7 mouse cellular contexts compared by ENCODE assay signal in the genomic region with DNA sequence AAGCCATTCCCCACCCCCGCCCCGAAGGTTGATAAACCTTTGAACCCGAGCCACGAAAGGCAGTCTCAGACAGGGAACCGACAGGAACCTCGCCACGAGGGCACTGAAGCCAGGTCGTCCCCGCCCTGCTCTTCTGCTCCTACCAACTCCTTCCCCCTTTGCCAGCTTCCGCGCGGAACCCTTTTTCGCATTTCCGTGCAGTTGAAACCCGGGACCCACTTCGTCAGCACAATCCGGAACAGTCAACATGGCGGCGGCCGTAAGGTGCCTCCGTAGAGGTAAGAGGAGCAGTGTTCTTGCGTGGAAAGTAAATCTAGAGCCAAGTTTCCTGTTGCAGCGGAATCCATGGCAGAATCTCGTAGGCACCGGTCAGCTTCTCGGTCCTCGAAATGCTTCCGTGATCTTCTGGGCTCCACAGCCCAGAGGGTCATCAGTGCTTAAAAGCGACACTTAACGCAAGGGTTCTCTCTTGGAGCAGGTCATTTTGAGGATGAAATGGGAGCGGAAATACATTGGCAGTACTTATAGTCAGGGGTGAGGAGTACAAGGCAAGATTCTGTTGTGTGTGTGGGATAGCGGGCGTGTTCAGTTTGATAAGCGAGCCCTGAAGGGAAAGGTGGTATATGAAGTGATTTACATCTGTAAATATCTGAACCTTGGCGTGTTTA. TPM values are rescaled to one million over a fixed set of nuclear protein-coding genes. Genes with fewer than 3 reads are reported as not detected.
DNase-seq lines count a peak whose midpoint lies in the region; ATAC-seq lines count a peak whose summit lies in the region.

No protein-coding gene starts in this region.

- DNase-seq in adrenal gland, postnatal 25 days, result peak; percentile 89
- peak; percentile 99 for DNase-seq in heart, adult 11 months
- DNase-seq in kidney, adult 18-20 months, result peak; percentile 92
- peak; percentile 95 for DNase-seq in limb, embryonic 11.5 days (ENCODE audit: low spot score)
- DNase-seq in midbrain, embryonic 14.5 days, result peak; percentile 95
- DNase-seq in spleen, adult 18-20 months, result peak; percentile 85 to 87

- peaks cover 14% of the 10 kb centered on the region for H3K4me1 ChIP-seq in embryonic facial prominence, embryonic 12.5 days
- H3K4me1 ChIP-seq in limb, embryonic 11.5 days (ENCODE audit: control insufficient read depth, insufficient read depth, low read length), result peaks cover 5% of the 10 kb centered on the region
- peaks cover 18% of the 10 kb centered on the region for H3K4me1 ChIP-seq in midbrain, embryonic 14.5 days (ENCODE audit: control insufficient read depth, insufficient read depth, low read length)

- no peaks in the 10 kb centered on the region for H3K27me3 ChIP-seq in embryonic facial prominence, embryonic 12.5 days
- no peaks in the 10 kb centered on the region for H3K27me3 ChIP-seq in limb, embryonic 11.5 days (ENCODE audit: control insufficient read depth, insufficient read depth, low read length)
- H3K27me3 ChIP-seq in midbrain, embryonic 14.5 days (ENCODE audit: control insufficient read depth, insufficient read depth, low read length), result no peaks in the 10 kb centered on the region

- H3K9ac ChIP-seq in embryonic facial prominence, embryonic 12.5 days, result peak overlapping the region; percentile 70
- peak overlapping the region; percentile 85 for H3K9ac ChIP-seq in limb, embryonic 11.5 days (ENCODE audit: low read length)
- H3K9ac ChIP-seq in midbrain, embryonic 14.5 days (replicated peaks; ENCODE audit: low read length), result peak overlapping the region; percentile 79

- WGBS in embryonic facial prominence, embryonic 12.5 days, result under 1% methylated on average over 35 of the region's 35 CpGs
- under 1% methylated on average over 35 of the region's 35 CpGs for WGBS in limb, embryonic 11.5 days
- under 1% methylated on average over 35 of the region's 35 CpGs for WGBS in midbrain, embryonic 14.5 days

- peak overlapping the region; percentile 72 for H3K27ac ChIP-seq in embryonic facial prominence, embryonic 12.5 days
- H3K27ac ChIP-seq in limb, embryonic 11.5 days (replicated peaks; ENCODE audit: low read depth, low read length), result peak overlapping the region; percentile 69; the same call in 1 of the 2 replicates
- peak overlapping the region; percentile 71 for H3K27ac ChIP-seq in midbrain, embryonic 14.5 days (replicated peaks; ENCODE audit: low read depth, low read length)

- peak overlapping the region; percentile 84 for H3K4me3 ChIP-seq in embryonic facial prominence, embryonic 12.5 days
- peak overlapping the region; percentile 79 for H3K4me3 ChIP-seq in limb, embryonic 11.5 days (ENCODE audit: low read depth, low read length)
- peak overlapping the region; percentile 75 for H3K4me3 ChIP-seq in midbrain, embryonic 14.5 days (replicated peaks; ENCODE audit: low read depth, low read length)

- peaks cover 8% of the 10 kb centered on the region for H3K36me3 ChIP-seq in embryonic facial prominence, embryonic 12.5 days
- H3K36me3 ChIP-seq in limb, embryonic 11.5 days (ENCODE audit: control insufficient read depth, insufficient read depth, low read length), result peaks cover 2% of the 10 kb centered on the region; the same call in 1 of the 2 replicates
- H3K36me3 ChIP-seq in midbrain, embryonic 14.5 days (ENCODE audit: control insufficient read depth, insufficient read depth, low read length), result peaks cover 7% of the 10 kb centered on the region

- H3K9me3 ChIP-seq in embryonic facial prominence, embryonic 12.5 days, result no peaks in the 10 kb centered on the region
- no peaks in the 10 kb centered on the region for H3K9me3 ChIP-seq in limb, embryonic 11.5 days (ENCODE audit: control insufficient read depth, low read length)
- no peaks in the 10 kb centered on the region for H3K9me3 ChIP-seq in midbrain, embryonic 14.5 days (ENCODE audit: control insufficient read depth, low read length)

- peak overlapping the region; percentile 65 for H3K4me2 ChIP-seq in embryonic facial prominence, embryonic 12.5 days (replicated peaks)
- H3K4me2 ChIP-seq in limb, embryonic 11.5 days (ENCODE audit: low read depth, severe bottlenecking), result peak overlapping the region; percentile 77
- peak overlapping the region; percentile 79 for H3K4me2 ChIP-seq in midbrain, embryonic 14.5 days (ENCODE audit: low read length)

- ATAC-seq in embryonic facial prominence, embryonic 12.5 days (ENCODE audit: insufficient number of reproducible peaks, insufficient read depth, low FRiP score, low TSS enrichment), result peak; percentile 93
- peak; percentile 93 for ATAC-seq in limb, embryonic 11.5 days (ENCODE audit: insufficient number of reproducible peaks, low FRiP score, low TSS enrichment, low read depth)
- ATAC-seq in midbrain, embryonic 14.5 days (ENCODE audit: low FRiP score, low TSS enrichment), result peak; percentile 93

RNA-seq across cellular contexts. Expression of a gene that starts 0.8 kb away (rescaled TPM):
- total RNA-seq in adrenal gland, postnatal 25 days (2021), result 20.5 and 24.9 TPM in 2 replicates
- 23.1 and 24.0 TPM in 2 replicates for polyA plus RNA-seq in embryonic facial prominence, embryonic 12.5 days (2016; fragmentation: Nextera tagmentation; extraction: Ambion mirVana)
- polyA plus RNA-seq in limb, embryonic 11.5 days (2014; fragmentation: Nextera tagmentation; extraction: Ambion mirVana), result 24.9 and 25.2 TPM in 2 replicates
- polyA plus RNA-seq in midbrain, embryonic 14.5 days (2014; fragmentation: Nextera tagmentation; extraction: Ambion mirVana), result 16.3 and 17.5 TPM in 2 replicates

RNA-seq across cellular contexts. Expression of a gene that starts 46.1 kb away (rescaled TPM):
- 59.3 and 102 TPM in 2 replicates for total RNA-seq in adrenal gland, postnatal 25 days (2021)
- 20.0 and 21.9 TPM in 2 replicates for polyA plus RNA-seq in embryonic facial prominence, embryonic 12.5 days (2016; fragmentation: Nextera tagmentation; extraction: Ambion mirVana)
- polyA plus RNA-seq in limb, embryonic 11.5 days (2014; fragmentation: Nextera tagmentation; extraction: Ambion mirVana), result 12.6 and 15.2 TPM in 2 replicates
- polyA plus RNA-seq in midbrain, embryonic 14.5 days (2014; fragmentation: Nextera tagmentation; extraction: Ambion mirVana), result 17.7 and 19.2 TPM in 2 replicates

Comparison
In these comparisons a context has a peak if more than half of its experiments do, and no peak if none do; other contexts are left out.
1. Peak in every context shown above with its lines: DNase-seq, ATAC-seq, H3K4me3 ChIP-seq and H3K27ac ChIP-seq.